20 mouse cellular contexts compared by ENCODE assay signal in the genomic region with DNA sequence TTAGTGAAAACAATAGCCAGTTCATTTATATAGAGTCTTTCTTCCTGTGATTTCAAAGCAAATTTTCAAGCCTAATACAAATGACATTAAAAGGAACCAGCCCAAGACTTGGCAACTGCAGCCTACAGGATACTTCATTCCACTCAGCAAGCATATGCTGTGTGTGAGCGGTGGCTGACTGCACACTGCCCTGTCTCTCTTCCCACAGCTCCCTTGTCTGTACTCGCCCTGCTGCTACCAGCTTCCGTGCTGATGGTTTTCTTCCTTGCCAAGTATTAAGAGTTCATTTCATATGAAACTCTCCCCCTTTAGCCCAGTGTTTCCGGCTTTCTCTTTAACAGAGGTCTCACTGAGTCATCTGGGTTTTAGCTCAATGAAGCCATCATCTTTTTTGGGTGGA.
A peak's percentile ranks its signal among the peaks of the same experiment; 100 is the strongest.
DNase-seq lines count a peak whose midpoint lies in the region; ATAC-seq and TF ChIP-seq lines count a peak whose summit lies in the region.
"Had no signal": no experiment of that assay in that cellular context is flagged by ENCODE, and none has a peak within 500 bp of the region (broad histone marks: within the 10 kb centered on the region; RNA-seq: fewer than 3 reads in every experiment).

No protein-coding gene starts in this region.

- no peak overlapping the region for H3K4me2 ChIP-seq in kidney, embryonic 16.5 days (replicated peaks; ENCODE audit: low read depth, low read length)
- H3K4me2 ChIP-seq in lung, embryonic 14.5 days = no peak overlapping the region
- H3K4me2 ChIP-seq in forebrain, embryonic 14.5 days (ENCODE audit: low read length) = no peak overlapping the region
- H3K4me2 ChIP-seq: hindbrain, embryonic 12.5 days; liver, embryonic 11.5 days had no signal

- H3K9me3 ChIP-seq in kidney, embryonic 16.5 days (ENCODE audit: low read length) = no peaks in the 10 kb centered on the region
- H3K9me3 ChIP-seq in lung, embryonic 14.5 days (ENCODE audit: low read depth, low read length) = no peaks in the 10 kb centered on the region
- H3K9me3 ChIP-seq in forebrain, embryonic 14.5 days (replicated peaks; ENCODE audit: control insufficient read depth, low read length) = no peaks in the 10 kb centered on the region
- H3K9me3 ChIP-seq: hindbrain, embryonic 12.5 days had no signal

- H3K9ac ChIP-seq in kidney, embryonic 16.5 days (replicated peaks; ENCODE audit: low read length) = no peak overlapping the region
- H3K9ac ChIP-seq in lung, embryonic 14.5 days = no peak overlapping the region
- no peak overlapping the region for H3K9ac ChIP-seq in forebrain, embryonic 14.5 days (ENCODE audit: low read length)
- H3K9ac ChIP-seq: hindbrain, embryonic 12.5 days had no signal

- DNase-seq in frontal cortex, postnatal 14 days (ENCODE audit: low spot score in 2 of 2) = no peak
- DNase-seq in kidney, adult 18-20 months = no peak
- DNase-seq in lung, embryonic 14.5 days = peak; percentile 38
- no peak for DNase-seq in lung, adult 18-20 months
- DNase-seq in ZHBTc4 (ENCODE audit: low read depth, low spot score) = peak; percentile 3
- no peak for DNase-seq in forebrain, embryonic 14.5 days (ENCODE audit: low spot score)
- DNase-seq: adrenal gland, postnatal 25 days; cerebellum, adult 9-11 months; embryo, embryonic 11 days; gastrocnemius, postnatal 36 days; kidney, postnatal 25 days; midbrain, embryonic 14.5 days; right cerebral cortex, postnatal 4 days had no signal

- ATAC-seq in frontal cortex, adult (ENCODE audit: low TSS enrichment) = peak; percentile 62; the same call in 1 of the 2 replicates
- ATAC-seq in kidney, embryonic 16.5 days (ENCODE audit: low FRiP score, low TSS enrichment) = 0 out of 2 replicates have a peak, but pooled peaks have one; percentile 59
- ATAC-seq in lung, embryonic 14.5 days (ENCODE audit: insufficient read depth) = no peak
- no peak for ATAC-seq in forebrain, embryonic 14.5 days
- ATAC-seq: activated CD4-positive, CD25-positive, alpha-beta regulatory T cell, adult 4 months; forebrain, embryonic 16.5 days had no signal

- H3K4me3 ChIP-seq in kidney, embryonic 16.5 days (ENCODE audit: low read length) = no peak overlapping the region
- H3K4me3 ChIP-seq in lung, embryonic 14.5 days (ENCODE audit: low read depth, low read length) = no peak overlapping the region
- H3K4me3 ChIP-seq in forebrain, embryonic 14.5 days (ENCODE audit: low read depth, low read length) = no peak overlapping the region
- H3K4me3 ChIP-seq: hindbrain, embryonic 12.5 days had no signal

- H3K4me1 ChIP-seq in kidney, embryonic 16.5 days (ENCODE audit: insufficient read depth, low read length) = peaks cover 10% of the 10 kb centered on the region
- 0 out of 2 replicates have a peak, but pooled peaks cover 3% of the 10 kb centered on the region for H3K4me1 ChIP-seq in lung, embryonic 14.5 days (ENCODE audit: insufficient read depth)
- H3K4me1 ChIP-seq in forebrain, embryonic 14.5 days (ENCODE audit: control insufficient read depth, insufficient read depth, low read length) = no peaks in the 10 kb centered on the region
- H3K4me1 ChIP-seq: hindbrain, embryonic 12.5 days had no signal

- no peak for TF ChIP-seq CTCF in lung, embryonic 14.5 days (IDR thresholded peaks at IDR 0.05; ENCODE audit: low read depth)

- no peaks in the 10 kb centered on the region for H3K36me3 ChIP-seq in kidney, embryonic 16.5 days (ENCODE audit: insufficient read depth, low read length)
- H3K36me3 ChIP-seq in lung, embryonic 14.5 days (ENCODE audit: insufficient read depth) = no peaks in the 10 kb centered on the region
- H3K36me3 ChIP-seq in forebrain, embryonic 14.5 days (ENCODE audit: control insufficient read depth, insufficient read depth, low read length) = no peaks in the 10 kb centered on the region
- H3K36me3 ChIP-seq: hindbrain, embryonic 12.5 days had no signal

- WGBS in kidney, embryonic 16.5 days = 73% methylated on average over 4 of the region's 4 CpGs
- WGBS in lung, embryonic 14.5 days = 63% methylated on average over 4 of the region's 4 CpGs
- 73% methylated on average over 4 of the region's 4 CpGs for WGBS in forebrain, embryonic 14.5 days

- no peaks in the 10 kb centered on the region for H3K27me3 ChIP-seq in kidney, embryonic 16.5 days (ENCODE audit: insufficient read depth, low read length)
- H3K27me3 ChIP-seq in lung, embryonic 14.5 days (ENCODE audit: insufficient read depth, low read length) = no peaks in the 10 kb centered on the region
- H3K27me3 ChIP-seq in forebrain, embryonic 14.5 days (replicated peaks; ENCODE audit: control insufficient read depth, insufficient read depth, low read length) = no peaks in the 10 kb centered on the region
- H3K27me3 ChIP-seq: CH12.LX; hindbrain, embryonic 12.5 days had no signal

- H3K27ac ChIP-seq in kidney, embryonic 16.5 days (ENCODE audit: low read length) = no peak overlapping the region
- no peak overlapping the region for H3K27ac ChIP-seq in lung, embryonic 14.5 days (ENCODE audit: low read depth)
- no peak overlapping the region for H3K27ac ChIP-seq in forebrain, embryonic 14.5 days (ENCODE audit: low read depth, low read length)
- H3K27ac ChIP-seq: hindbrain, embryonic 12.5 days had no signal

Comparison
In these comparisons a context has a peak if more than half of its experiments do, and no peak if none do; other contexts are left out.
1. DNase-seq: peak in lung, embryonic 14.5 days (single experiment) and ZHBTc4 (single experiment); none in frontal cortex, postnatal 14 days (0 of 2), kidney, adult 18-20 months (single experiment), lung, adult 18-20 months (0 of 2) and forebrain, embryonic 14.5 days (single experiment).
2. ATAC-seq: peak in frontal cortex, adult (single experiment) and kidney, embryonic 16.5 days (single experiment); none in lung, embryonic 14.5 days (single experiment) and forebrain, embryonic 14.5 days (single experiment).